Mouse (Mus musculus) left cerebral cortex, postnatal 10 days (tissue): ENCODE data around the gene Rpl23a. TPM values are rescaled to one million over a fixed set of nuclear protein-coding genes. Genes with fewer than 3 reads are reported as not detected.
"Not testable (repeated sequence)": the region's sequence is repeated elsewhere in the genome, so short reads cannot be mapped to it uniquely, and the experiment has no call there.

Experiments
- DNase-seq, 2 experiments: peaks; one replicate each; pipeline ENCODE4 v3.0.0; 2021 to 2022; ENCODE audit warnings: low spot score in 2 of 2, mixed read lengths in 1 of 2; ENCODE audit errors: extremely low spot score in 1 of 2
- intact Hi-C: fragments of 180-260 bp; cut with DNase I; formaldehyde crosslinking; loops from one replicate; pipeline ENCODE4 v1.15.1; 2025
- total RNA-seq, 2 experiments: library from RNA; stranded (reverse); gene quantifications; 2 replicates each; pipeline ENCODE4 v1.2.3; 2021

Gene Rpl23a
- total RNA-seq, 2 experiments from 2014 or later, result 802 to 805 TPM

GRCm38 (mm10) chr11:78189234-78190040 is 6.1 kb upstream of the Rpl23a start:
- intact Hi-C loops, result no loop called here
- DNase-seq, result peak; percentile 83 to 92

- intact Hi-C loops, result no loop called here
- DNase-seq, result peak; percentile 75 to 92
Measured at GRCm38 (mm10) chr11:78188331-78189233, 5.2 kb upstream of the Rpl23a start, which contains the start of gene Rab34. Gene Rab34, plus strand, starts transcription at chr11:78188430.

GRCm38 (mm10) chr11:78184702-78185101 is 1.3 kb upstream of the Rpl23a start:
- intact Hi-C loops, DNase-seq: not testable (repeated sequence)

DNA sequence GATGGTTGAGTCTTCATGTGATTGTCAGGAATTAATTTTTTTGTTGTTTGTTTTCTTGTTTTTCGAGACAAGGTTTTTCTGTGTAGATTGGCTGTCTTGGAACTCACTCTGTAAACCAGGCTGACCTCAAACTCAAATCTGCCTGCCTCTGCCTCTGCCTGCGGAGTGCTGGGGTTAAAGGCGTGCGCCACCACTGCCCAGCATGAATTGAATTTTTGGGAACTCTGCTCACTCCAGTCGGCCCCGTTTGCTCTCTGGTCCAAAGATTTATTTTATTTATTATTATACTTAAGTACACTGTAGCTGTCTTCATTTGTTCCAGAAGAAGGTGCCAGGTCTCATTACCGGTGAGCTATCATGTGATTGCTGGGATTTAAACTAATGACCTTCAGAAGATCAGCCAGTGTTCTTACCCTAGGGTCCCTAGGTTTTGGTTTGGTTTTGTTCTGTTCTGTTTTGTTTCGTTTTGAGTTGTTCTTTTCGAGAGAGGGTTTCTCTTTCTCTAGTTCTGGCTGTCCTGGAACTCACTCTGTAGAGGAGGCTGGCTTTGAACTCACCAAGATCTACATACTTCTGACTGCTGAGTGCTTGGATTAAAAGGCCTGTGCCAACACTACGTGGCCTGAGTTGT is 615 bp upstream of the Rpl23a start:
- DNase-seq, result no peak
- intact Hi-C loops, result no loop called here

GRCm38 (mm10) chr11:78182450-78182849 is 934 bp downstream of the Rpl23a start:
- no peak for DNase-seq
- intact Hi-C loops, result no loop called here

GRCm38 (mm10) chr11:78181830-78182357 is 1.5 kb downstream of the Rpl23a start:
- intact Hi-C loops, result no loop called here
- no peak for DNase-seq

GRCm38 (mm10) chr11:78180081-78180761 is 3.2 kb downstream of the Rpl23a start:
- no peak for DNase-seq
- intact Hi-C loops, result no loop called here

DNA sequence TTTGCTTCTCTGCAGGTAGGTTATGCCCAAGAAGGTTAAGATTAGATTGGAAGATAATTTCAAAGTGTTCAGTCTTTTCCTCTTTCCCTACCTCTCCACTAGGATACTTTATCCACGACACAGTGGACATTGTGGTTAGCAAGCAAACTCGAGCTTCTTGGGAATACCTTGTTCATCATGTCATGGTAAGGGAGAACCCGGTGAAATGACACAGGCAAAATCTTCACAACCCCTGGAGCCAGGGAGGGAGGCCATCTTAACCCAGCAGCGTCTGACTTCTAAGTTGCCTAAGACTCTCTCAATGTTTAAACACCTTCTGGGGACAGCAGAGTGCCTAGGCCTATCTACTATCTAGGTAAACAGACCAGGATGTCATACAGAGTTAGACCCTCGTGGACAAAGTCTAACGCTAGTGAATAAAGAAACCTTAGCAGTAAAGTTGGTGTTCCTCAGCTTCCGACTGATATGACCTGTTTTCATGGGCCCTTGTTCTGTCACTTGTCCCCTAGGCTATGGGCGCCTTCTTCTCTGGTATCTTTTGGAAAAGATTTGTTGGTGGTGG is 3.9 kb downstream of the Rpl23a start:
- intact Hi-C loops, result loop anchor here (5.0 to 10.0 kb wide), 3 partner anchors 117 to 355 kb away; partner anchors contain the start of gene Phf12
- no peak for DNase-seq

DNA sequence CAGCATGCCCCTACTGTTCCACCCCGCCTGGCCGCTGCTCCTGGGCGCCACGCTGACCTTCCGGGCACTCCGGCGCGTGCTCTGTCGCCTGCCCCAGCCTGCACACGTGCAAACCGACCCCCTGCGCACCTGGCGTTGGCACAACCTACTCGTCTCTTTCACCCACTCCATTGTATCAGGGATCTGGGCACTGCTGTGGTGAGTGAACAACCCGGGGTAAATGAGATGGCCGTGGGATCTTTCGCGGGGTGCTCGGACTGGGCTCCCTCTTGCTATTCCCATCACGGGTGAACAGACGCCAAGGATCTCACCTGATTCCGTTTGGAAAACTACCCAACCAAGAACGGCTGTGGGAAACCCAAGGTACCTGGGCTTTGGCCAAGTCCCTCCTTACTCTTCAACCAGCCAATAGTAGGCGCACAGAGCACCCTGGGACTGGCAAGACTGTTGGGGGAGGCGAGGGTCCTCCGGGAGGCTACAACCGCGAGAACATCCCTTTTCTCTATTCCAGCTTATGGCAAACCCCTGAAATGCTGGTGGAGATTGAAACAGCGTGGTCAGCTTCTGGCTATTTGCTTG is 4.4 kb downstream of the Rpl23a start:
- peak; percentile 76 to 82 for DNase-seq
- intact Hi-C loops, result loop anchor here (5.0 to 10.0 kb wide), 3 partner anchors 117 to 354 kb away; partner anchors contain the start of gene Phf12

- intact Hi-C loops, result loop anchor here (2.0 to 10.0 kb wide), 4 partner anchors 116 to 353 kb away; partner anchors contain the start of gene Phf12
- peak; percentile 93 to 95 for DNase-seq
Measured at GRCm38 (mm10) chr11:78177903-78178858, 5.2 kb downstream of the Rpl23a start.

GRCm38 (mm10) chr11:78177437-78177836 is 5.9 kb downstream of the Rpl23a start:
- intact Hi-C loops, result loop anchor here (2.0 to 10.0 kb wide), 4 partner anchors 115 to 353 kb away; partner anchors contain the start of gene Phf12
- peak in 1 of 2 experiments; percentile 55 for DNase-seq

- no peak for DNase-seq
- intact Hi-C loops, result loop anchor here (2.0 to 10.0 kb wide), 4 partner anchors 115 to 352 kb away; partner anchors contain the start of gene Phf12
Measured at GRCm38 (mm10) chr11:78176905-78177331, 6.5 kb downstream of the Rpl23a start.

- intact Hi-C loops, result loop anchor here (2.0 to 10.0 kb wide), 4 partner anchors 114 to 352 kb away; partner anchors contain the start of gene Phf12
- peak in 1 of 2 experiments; percentile 90 for DNase-seq
Measured at GRCm38 (mm10) chr11:78176402-78176862, 7.0 kb downstream of the Rpl23a start, which contains the start of the genes Nek8 and Tlcd1. Gene Nek8, minus strand, starts transcription at chr11:78176675. Gene Tlcd1, plus strand, starts transcription at chr11:78176711.

DNA sequence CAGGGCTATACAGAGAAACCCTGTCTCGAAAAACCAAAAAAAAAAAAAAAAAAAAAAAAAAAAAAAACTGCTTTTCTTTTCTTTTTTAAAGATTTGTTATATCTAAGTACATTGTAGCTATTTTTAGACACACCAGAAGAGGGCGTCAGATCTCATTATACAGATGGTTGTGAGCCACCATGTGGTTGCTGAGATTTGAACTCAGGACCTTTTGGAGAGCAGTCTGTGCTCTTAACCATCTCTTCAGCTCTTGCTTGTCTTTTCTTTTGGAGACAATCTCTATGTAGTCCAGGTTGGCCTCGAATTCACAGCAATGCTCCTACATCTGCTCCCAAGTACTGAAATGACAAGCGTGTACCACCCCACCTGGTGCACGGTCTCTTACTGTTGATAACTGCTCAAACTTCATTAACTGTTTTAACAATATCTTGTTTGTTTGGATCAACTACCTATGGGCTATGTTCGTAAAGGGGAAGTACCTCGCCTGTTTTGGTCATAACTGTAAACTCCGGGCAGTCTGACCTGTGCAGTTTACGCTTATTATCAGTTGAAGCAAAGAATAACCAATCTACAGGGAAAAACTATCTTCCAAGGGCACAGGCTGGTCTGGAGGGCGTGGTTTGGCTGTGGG is 7.5 kb downstream of the Rpl23a start:
- intact Hi-C loops, result loop anchor here (2.0 to 10.0 kb wide), 4 partner anchors 114 to 351 kb away; partner anchors contain the start of gene Phf12
- no peak for DNase-seq

DNA sequence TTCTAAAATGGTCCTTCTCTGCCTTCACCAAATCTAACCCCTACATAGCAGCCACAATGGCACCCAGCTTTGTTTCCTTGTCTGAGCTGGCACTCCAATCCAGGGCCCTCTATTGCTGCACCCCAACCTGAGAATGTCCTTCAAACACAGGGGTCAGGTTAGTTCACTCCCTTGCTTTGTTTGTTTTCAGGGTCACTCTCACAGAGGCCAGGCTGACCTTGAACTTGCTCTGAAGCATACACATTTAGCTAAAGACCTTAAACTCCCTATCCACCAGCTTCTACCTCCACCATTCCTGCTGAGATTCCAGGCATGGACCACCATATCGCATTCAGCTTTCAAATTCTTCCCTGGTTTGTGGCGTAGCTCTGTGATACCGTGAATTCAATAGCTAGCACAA is 8.9 kb downstream of the Rpl23a start:
- DNase-seq, result no peak
- intact Hi-C loops, result loop anchor here (10.0 kb wide), 1 partner anchor 350 kb away; no protein-coding TSS in a partner anchor
